Mouse (Mus musculus) forebrain, embryonic 10.5 days (tissue): ENCODE data around the gene Trim13. TPM values are rescaled to one million over a fixed set of nuclear protein-coding genes. Genes with fewer than 3 reads are reported as not detected.
A peak's percentile ranks its signal among the peaks of the same experiment; 100 is the strongest.
"Not testable (repeated sequence)": the region's sequence is repeated elsewhere in the genome, so short reads cannot be mapped to it uniquely, and the experiment has no call there.

Experiments used
- DNase-seq: peaks from one replicate; pipeline ENCODE4 v3.0.0-alpha.2; 2017; ENCODE audit warnings: low spot score; ENCODE audit errors: extremely low spot score
- H3K27ac ChIP-seq: fragments of 300-500 bp; sonication (generic); 2 replicates; pipeline ENCODE4 v1.5.1; 2016; ENCODE audit warnings: mild to moderate bottlenecking
- H3K27me3 ChIP-seq: fragments of 300-500 bp; sonication (generic); 2 replicates; pipeline ENCODE4 v1.6.1; 2016; ENCODE audit warnings: mild to moderate bottlenecking; ENCODE audit not compliant: poor library complexity, severe bottlenecking
- H3K36me3 ChIP-seq: fragments of 300-500 bp; sonication (generic); replicated peaks from 2 replicates; pipeline ENCODE4 v1.6.1; 2016; ENCODE audit warnings: mild to moderate bottlenecking, moderate library complexity
- H3K4me1 ChIP-seq: fragments of 300-500 bp; sonication (generic); 2 replicates; pipeline ENCODE4 v1.6.1; 2016
- H3K4me3 ChIP-seq: fragments of 300-500 bp; sonication (generic); 2 replicates; pipeline ENCODE4 v1.5.1; 2016; ENCODE audit warnings: mild to moderate bottlenecking, moderate library complexity
- H3K9me3 ChIP-seq: fragments of 300-500 bp; sonication (generic); 2 replicates; pipeline ENCODE4 v1.6.1; 2016; ENCODE audit warnings: mild to moderate bottlenecking, moderate library complexity
- WGBS: fragments of 180-500 bp; shearing (Covaris S2); methylation state at CpG from one replicate; pipeline ENCODE4 v1.1.7; 2016; 5-methylcytosine and 5-hydroxymethylcytosine counted together
- polyA plus RNA-seq: library from polyadenylated mRNA; unstranded; fragments of >200 nt; fragmentation: Nextera tagmentation; extraction: Ambion mirVana; gene quantifications from 2 replicates; pipeline ENCODE4 v1.2.1, GENCODE M21; 2016

The Trim13 gene
- polyA plus RNA-seq, 1 experiment from 2014 or later, result 12.5 TPM

- H3K27ac ChIP-seq, result no peak overlapping the region
- no peaks in the 10 kb centered on the region for H3K27me3 ChIP-seq
- WGBS, result 94% methylated on average over 9 of the region's 9 CpGs
- H3K9me3 ChIP-seq, result no peaks in the 10 kb centered on the region
- H3K4me1 ChIP-seq, result peaks cover 13% of the 10 kb centered on the region
- DNase-seq, result no peak
- peaks cover 1% of the 10 kb centered on the region; the same call in 1 of the 2 replicates for H3K36me3 ChIP-seq
- no peak overlapping the region for H3K4me3 ChIP-seq
Measured at GRCm38 (mm10) chr14:61596719-61597426, 1.2 kb upstream of the Trim13 start.

GRCm38 (mm10) chr14:61599057-61599806 is 1.2 kb downstream of the Trim13 start:
- WGBS, result 5% methylated on average over 44 of the region's 44 CpGs
- Histone ChIP-seq H3K36me3 (peaks cover 11% of the 10 kb centered on the region), H3K4me1 (peaks cover 18% of the 10 kb centered on the region), H3K9me3 (no peaks in the 10 kb centered on the region), H3K27ac (peak overlapping the region; percentile 91), H3K27me3 (no peaks in the 10 kb centered on the region), H3K4me3 (peak overlapping the region; percentile 84)
- DNase-seq, result peak; percentile 89

GRCm38 (mm10) chr14:61601348-61601747 is 3.3 kb downstream of the Trim13 start:
- H3K9me3 ChIP-seq, result no peaks in the 10 kb centered on the region
- H3K4me1 ChIP-seq, result peaks cover 18% of the 10 kb centered on the region
- DNase-seq, result no peak
- peaks cover 27% of the 10 kb centered on the region for H3K36me3 ChIP-seq
- no peak overlapping the region for H3K27ac ChIP-seq
- H3K4me3 ChIP-seq, result no peak overlapping the region
- WGBS, result 92% methylated on average over 9 of the region's 9 CpGs
- H3K27me3 ChIP-seq, result no peaks in the 10 kb centered on the region

GRCm38 (mm10) chr14:61603069-61603755 is 5.2 kb downstream of the Trim13 start:
- Histone ChIP-seq H3K27ac (0 out of 2 replicates have a peak overlapping the region, but pooled peaks have one; percentile 2), H3K36me3 (peaks cover 30% of the 10 kb centered on the region), H3K9me3 (no peaks in the 10 kb centered on the region), H3K27me3 (no peaks in the 10 kb centered on the region), H3K4me3 (no peak overlapping the region), H3K4me1 (peaks cover 18% of the 10 kb centered on the region)
- no peak for DNase-seq
- 78% methylated on average over 8 of the region's 8 CpGs for WGBS

- Histone ChIP-seq H3K4me1 (peaks cover 18% of the 10 kb centered on the region), H3K27me3 (no peaks in the 10 kb centered on the region)
- WGBS, result 91% methylated on average over 3 of the region's 3 CpGs
Measured at GRCm38 (mm10) chr14:61604081-61604480, 6.0 kb downstream of the Trim13 start.

GRCm38 (mm10) chr14:61606088-61606487 is 8.0 kb downstream of the Trim13 start:
- WGBS, result 87% methylated on average over 2 of the region's 2 CpGs
- H3K27me3 ChIP-seq, result not testable (repeated sequence)

More at GRCm38 (mm10) chr14:61604081-61604480, 6.0 kb downstream of the Trim13 start:
- no peaks in the 10 kb centered on the region for H3K9me3 ChIP-seq
- no peak overlapping the region for H3K4me3 ChIP-seq
- DNase-seq, result no peak
- no peak overlapping the region for H3K27ac ChIP-seq
- H3K36me3 ChIP-seq, result peaks cover 30% of the 10 kb centered on the region

GRCm38 (mm10) chr14:61607157-61607556 is 9.1 kb downstream of the Trim13 start, which contains the start of gene Kcnrg:
TSS of gene Kcnrg (plus strand) at chr14:61607457.
- no peaks in the 10 kb centered on the region for H3K9me3 ChIP-seq
- H3K4me3 ChIP-seq, result no peak within 1 kb of the TSS
- peaks cover 5% of the 10 kb centered on the region; the same call in 1 of the 2 replicates for H3K4me1 ChIP-seq
- no peaks in the 10 kb centered on the region for H3K27me3 ChIP-seq
- 89% methylated on average over 3 of the region's 3 CpGs for WGBS
- peaks cover 27% of the 10 kb centered on the region for H3K36me3 ChIP-seq
- no peak for DNase-seq
- H3K27ac ChIP-seq, result no peak within 1 kb of the TSS

More at GRCm38 (mm10) chr14:61606088-61606487, 8.0 kb downstream of the Trim13 start:
- not testable (repeated sequence) for H3K9me3 ChIP-seq, DNase-seq, H3K4me3 ChIP-seq, H3K4me1 ChIP-seq, H3K27ac ChIP-seq
- H3K36me3 ChIP-seq, result peaks cover 30% of the 10 kb centered on the region

- H3K4me1 ChIP-seq, result no peaks in the 10 kb centered on the region
- no peak overlapping the region for H3K27ac ChIP-seq
- no peak for DNase-seq
- WGBS, result 94% methylated on average over 5 of the region's 5 CpGs
- H3K36me3 ChIP-seq, result no peaks in the 10 kb centered on the region; the same call in 1 of the 2 replicates
- H3K27me3 ChIP-seq, result no peaks in the 10 kb centered on the region
- H3K9me3 ChIP-seq, result no peaks in the 10 kb centered on the region
- H3K4me3 ChIP-seq, result no peak overlapping the region
Measured at GRCm38 (mm10) chr14:61611766-61612165, 13.7 kb downstream of the Trim13 start.

GRCm38 (mm10) chr14:61613319-61613718 is 15.3 kb downstream of the Trim13 start:
- Histone ChIP-seq H3K4me3 (no peak overlapping the region), H3K36me3 (no peaks in the 10 kb centered on the region), H3K27me3 (no peaks in the 10 kb centered on the region), H3K9me3 (no peaks in the 10 kb centered on the region), H3K4me1 (no peaks in the 10 kb centered on the region), H3K27ac (no peak overlapping the region)
- WGBS, result 92% methylated on average over 2 of the region's 2 CpGs
- DNase-seq, result no peak

GRCm38 (mm10) chr14:61620371-61620770 is 22.3 kb downstream of the Trim13 start:
- WGBS, result 83% methylated on average over 2 of the region's 2 CpGs
- Histone ChIP-seq H3K9me3 (no peaks in the 10 kb centered on the region), H3K4me1 (no peaks in the 10 kb centered on the region), H3K4me3 (no peak overlapping the region), H3K27ac (no peak overlapping the region), H3K27me3 (no peaks in the 10 kb centered on the region), H3K36me3 (peaks cover 18% of the 10 kb centered on the region)
- DNase-seq, result no peak

GRCm38 (mm10) chr14:61635969-61636368 is 37.9 kb downstream of the Trim13 start:
- Histone ChIP-seq H3K27ac (no peak overlapping the region), H3K4me3 (no peak overlapping the region), H3K4me1 (no peaks in the 10 kb centered on the region), H3K36me3 (peaks cover 69% of the 10 kb centered on the region), H3K9me3 (no peaks in the 10 kb centered on the region), H3K27me3 (no peaks in the 10 kb centered on the region)
- DNase-seq, result no peak

GRCm38 (mm10) chr14:61642668-61643067 is 44.6 kb downstream of the Trim13 start:
- Histone ChIP-seq H3K36me3 (peaks cover 23% of the 10 kb centered on the region), H3K27ac (no peak overlapping the region), H3K27me3 (no peaks in the 10 kb centered on the region), H3K9me3 (no peaks in the 10 kb centered on the region), H3K4me1 (peaks cover 17% of the 10 kb centered on the region), H3K4me3 (no peak overlapping the region)
- WGBS, result 91% methylated on average over 1 of the region's 1 CpGs
- DNase-seq, result no peak
